22 mouse cellular contexts compared by ENCODE assay signal in the genomic region with DNA sequence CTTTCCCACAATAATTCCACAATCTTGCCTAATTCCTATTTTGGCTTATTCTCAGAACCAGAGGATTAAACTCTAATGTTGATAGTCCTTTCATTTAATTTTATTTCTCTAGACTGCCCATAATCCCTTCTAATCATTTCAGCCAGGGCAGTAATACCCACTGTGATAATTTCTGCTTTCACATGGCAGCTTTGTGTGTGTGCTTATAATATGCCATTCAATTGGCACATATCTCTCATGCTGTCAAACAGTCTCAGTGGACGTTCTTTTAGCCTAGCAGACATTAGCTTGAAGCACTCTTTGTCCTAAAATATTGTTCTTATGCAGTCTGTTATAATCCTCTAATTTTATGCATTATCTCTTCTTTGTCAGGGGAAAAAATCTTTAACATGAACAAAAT.
DNase-seq lines count a peak whose midpoint lies in the region; ATAC-seq and TF ChIP-seq lines count a peak whose summit lies in the region.
"Had no signal": no experiment of that assay in that cellular context is flagged by ENCODE, and none has a peak within 500 bp of the region (broad histone marks: within the 10 kb centered on the region; RNA-seq: fewer than 3 reads in every experiment).

No protein-coding gene starts in this region.

- no peaks in the 10 kb centered on the region for H3K36me3 ChIP-seq in forebrain, embryonic 13.5 days (ENCODE audit: poor library complexity, severe bottlenecking)
- no peaks in the 10 kb centered on the region for H3K36me3 ChIP-seq in forebrain, embryonic 16.5 days (ENCODE audit: control insufficient read depth, insufficient read depth)
- no peaks in the 10 kb centered on the region for H3K36me3 ChIP-seq in midbrain, embryonic 13.5 days
- H3K36me3 ChIP-seq in midbrain, embryonic 10.5 days = no peaks in the 10 kb centered on the region
- no peaks in the 10 kb centered on the region for H3K36me3 ChIP-seq in midbrain, postnatal 0 days (ENCODE audit: insufficient read depth, low read length)
- no peaks in the 10 kb centered on the region for H3K36me3 ChIP-seq in intestine, embryonic 16.5 days (ENCODE audit: control insufficient read depth, insufficient read depth, low read length)
- H3K36me3 ChIP-seq: forebrain, embryonic 10.5 days; hindbrain, embryonic 13.5 days had no signal

- no peaks in the 10 kb centered on the region for H3K9me3 ChIP-seq in forebrain, embryonic 13.5 days (replicated peaks)
- H3K9me3 ChIP-seq in forebrain, embryonic 16.5 days (ENCODE audit: control insufficient read depth, low read length) = no peaks in the 10 kb centered on the region
- H3K9me3 ChIP-seq in midbrain, embryonic 13.5 days = no peaks in the 10 kb centered on the region
- H3K9me3 ChIP-seq in midbrain, embryonic 10.5 days (replicated peaks) = no peaks in the 10 kb centered on the region
- H3K9me3 ChIP-seq in midbrain, postnatal 0 days (ENCODE audit: low read length) = no peaks in the 10 kb centered on the region
- no peaks in the 10 kb centered on the region for H3K9me3 ChIP-seq in intestine, embryonic 16.5 days (ENCODE audit: control insufficient read depth, low read length)
- H3K9me3 ChIP-seq: forebrain, embryonic 10.5 days; hindbrain, embryonic 13.5 days had no signal

- ATAC-seq in forebrain, embryonic 13.5 days = peak; percentile 45; the same call in 1 of the 2 replicates
- no peak for ATAC-seq in forebrain, embryonic 16.5 days
- peak; percentile 63; the same call in 1 of the 2 replicates for ATAC-seq in midbrain, embryonic 13.5 days
- no peak for ATAC-seq in midbrain, postnatal 0 days (ENCODE audit: low FRiP score)
- no peak for ATAC-seq in intestine, embryonic 16.5 days
- ATAC-seq: activated CD4-positive, CD25-positive, alpha-beta regulatory T cell, adult 4 months; forebrain, postnatal 0 days; hindbrain, embryonic 16.5 days had no signal

- H3K4me1 ChIP-seq in forebrain, embryonic 13.5 days = no peaks in the 10 kb centered on the region
- H3K4me1 ChIP-seq in forebrain, embryonic 16.5 days (replicated peaks; ENCODE audit: control insufficient read depth, insufficient read depth, low read length) = no peaks in the 10 kb centered on the region
- no peaks in the 10 kb centered on the region for H3K4me1 ChIP-seq in midbrain, embryonic 13.5 days (replicated peaks)
- H3K4me1 ChIP-seq in midbrain, embryonic 10.5 days = no peaks in the 10 kb centered on the region
- H3K4me1 ChIP-seq in midbrain, postnatal 0 days (ENCODE audit: insufficient read depth, low read length) = no peaks in the 10 kb centered on the region
- no peaks in the 10 kb centered on the region for H3K4me1 ChIP-seq in intestine, embryonic 16.5 days (ENCODE audit: control insufficient read depth, insufficient read depth, low read length)
- H3K4me1 ChIP-seq: forebrain, embryonic 10.5 days; hindbrain, embryonic 13.5 days had no signal

- H3K27ac ChIP-seq in forebrain, embryonic 13.5 days = no peak overlapping the region
- H3K27ac ChIP-seq in forebrain, embryonic 16.5 days (ENCODE audit: low read length) = no peak overlapping the region
- H3K27ac ChIP-seq in midbrain, embryonic 13.5 days = no peak overlapping the region
- H3K27ac ChIP-seq in midbrain, embryonic 10.5 days (replicated peaks) = no peak overlapping the region
- H3K27ac ChIP-seq in midbrain, postnatal 0 days (ENCODE audit: low read depth, low read length) = no peak overlapping the region
- H3K27ac ChIP-seq in intestine, embryonic 16.5 days (ENCODE audit: low read length) = no peak overlapping the region
- H3K27ac ChIP-seq: forebrain, embryonic 10.5 days; gastrocnemius, adult 2 months; hindbrain, embryonic 13.5 days had no signal

- H3K27me3 ChIP-seq in forebrain, embryonic 13.5 days = no peaks in the 10 kb centered on the region
- H3K27me3 ChIP-seq in forebrain, embryonic 16.5 days (replicated peaks; ENCODE audit: control insufficient read depth, insufficient read depth, low read length) = no peaks in the 10 kb centered on the region
- H3K27me3 ChIP-seq in midbrain, embryonic 13.5 days = no peaks in the 10 kb centered on the region
- H3K27me3 ChIP-seq in midbrain, embryonic 10.5 days (ENCODE audit: low read depth, poor library complexity, severe bottlenecking) = no peaks in the 10 kb centered on the region
- H3K27me3 ChIP-seq in midbrain, postnatal 0 days (ENCODE audit: insufficient read depth, low read length) = no peaks in the 10 kb centered on the region
- no peaks in the 10 kb centered on the region for H3K27me3 ChIP-seq in intestine, embryonic 16.5 days (replicated peaks; ENCODE audit: control insufficient read depth, insufficient read depth, low read length)
- H3K27me3 ChIP-seq: hindbrain, embryonic 13.5 days had no signal

- no peak for DNase-seq in midbrain, embryonic 10.5 days (ENCODE audit: low spot score)
- peak; percentile 65 for DNase-seq in brain, embryonic 14.5 days (ENCODE audit: low read depth)
- DNase-seq in midbrain, postnatal 0 days (ENCODE audit: low spot score) = peak; percentile 5
- no peak for DNase-seq in kidney, postnatal 25 days
- DNase-seq: adrenal gland, adult 8-10 months; adrenal gland, postnatal 25 days; cerebellum, adult 18-20 months; cerebellum, adult 9-10 months; cerebellum, postnatal 14 days; forebrain, postnatal 0 days; gastrocnemius, adult 2 months; gastrocnemius, postnatal 14 days; heart, adult 11 months had no signal

- H3K9ac ChIP-seq in forebrain, embryonic 13.5 days = no peak overlapping the region
- H3K9ac ChIP-seq in forebrain, embryonic 16.5 days (replicated peaks; ENCODE audit: low read depth, low read length) = no peak overlapping the region
- no peak overlapping the region for H3K9ac ChIP-seq in midbrain, embryonic 13.5 days (replicated peaks)
- no peak overlapping the region for H3K9ac ChIP-seq in midbrain, postnatal 0 days (replicated peaks; ENCODE audit: low read length, poor library complexity, severe bottlenecking)
- no peak overlapping the region for H3K9ac ChIP-seq in intestine, embryonic 16.5 days (ENCODE audit: low read depth, low read length)
- H3K9ac ChIP-seq: forebrain, postnatal 0 days; hindbrain, embryonic 13.5 days had no signal

- WGBS in forebrain, embryonic 13.5 days = 18% methylated on average over 1 of the region's 1 CpGs
- WGBS in forebrain, embryonic 16.5 days = 7% methylated on average over 1 of the region's 1 CpGs
- WGBS in midbrain, embryonic 13.5 days = 28% methylated on average over 1 of the region's 1 CpGs
- 58% methylated on average over 1 of the region's 1 CpGs for WGBS in midbrain, embryonic 10.5 days
- 11% methylated on average over 1 of the region's 1 CpGs for WGBS in midbrain, postnatal 0 days
- 43% methylated on average over 1 of the region's 1 CpGs for WGBS in intestine, embryonic 16.5 days

- no peak for TF ChIP-seq CTCF in brain, embryonic 14.5 days (IDR thresholded peaks at IDR 0.05; ENCODE audit: borderline replicate concordance, extremely low read depth, insufficient read depth, insufficient read length)
- TF ChIP-seq CTCF in midbrain, postnatal 0 days (IDR thresholded peaks at IDR 0.05) = no peak

- H3K4me3 ChIP-seq in forebrain, embryonic 13.5 days = no peak overlapping the region
- H3K4me3 ChIP-seq in forebrain, embryonic 16.5 days (replicated peaks; ENCODE audit: low read length) = no peak overlapping the region
- no peak overlapping the region for H3K4me3 ChIP-seq in midbrain, embryonic 13.5 days (replicated peaks)
- no peak overlapping the region for H3K4me3 ChIP-seq in midbrain, embryonic 10.5 days
- H3K4me3 ChIP-seq in midbrain, postnatal 0 days (ENCODE audit: low read depth, low read length) = no peak overlapping the region
- H3K4me3 ChIP-seq in intestine, embryonic 16.5 days (ENCODE audit: low read length) = no peak overlapping the region
- H3K4me3 ChIP-seq: forebrain, embryonic 10.5 days; gastrocnemius, adult 2 months; hindbrain, embryonic 13.5 days had no signal

- TF ChIP-seq POLR2A in brain, embryonic 14.5 days (IDR thresholded peaks at IDR 0.05; ENCODE audit: borderline replicate concordance, extremely low read depth, insufficient read depth, insufficient read length, poor library complexity, severe bottlenecking) = no peak

- H3K4me2 ChIP-seq in forebrain, embryonic 13.5 days = no peak overlapping the region
- no peak overlapping the region for H3K4me2 ChIP-seq in forebrain, embryonic 16.5 days (ENCODE audit: low read length)
- no peak overlapping the region for H3K4me2 ChIP-seq in midbrain, embryonic 13.5 days (replicated peaks)
- no peak overlapping the region for H3K4me2 ChIP-seq in midbrain, postnatal 0 days (ENCODE audit: low read depth, low read length, poor library complexity, severe bottlenecking)
- no peak overlapping the region for H3K4me2 ChIP-seq in intestine, embryonic 16.5 days (ENCODE audit: low read depth, low read length)
- H3K4me2 ChIP-seq: heart, embryonic 11.5 days; hindbrain, embryonic 13.5 days had no signal

Comparison
In these comparisons a context has a peak if more than half of its experiments do, and no peak if none do; other contexts are left out.
1. ATAC-seq: peak in forebrain, embryonic 13.5 days (single experiment) and midbrain, embryonic 13.5 days (single experiment); none in forebrain, embryonic 16.5 days (single experiment), midbrain, postnatal 0 days (single experiment) and intestine, embryonic 16.5 days (single experiment).
2. DNase-seq: peak in brain, embryonic 14.5 days (single experiment) and midbrain, postnatal 0 days (single experiment); none in midbrain, embryonic 10.5 days (single experiment) and kidney, postnatal 25 days (0 of 2).